Mouse (Mus musculus) neural tube, embryonic 12.5 days (tissue): ENCODE measurements around the gene Gm4922. TPM values are rescaled to one million over a fixed set of nuclear protein-coding genes. Genes with fewer than 3 reads are reported as not detected.

ENCODE experiments used
- ATAC-seq: fragments of 200-750 bp; cut with Nextera tagmentation; 2 replicates; pipeline ENCODE4 v1.8.0; 2017; ENCODE audit warnings: low read depth, mild to moderate bottlenecking, moderate TSS enrichment, moderate library complexity; ENCODE audit not compliant: low FRiP score
- H3K27ac ChIP-seq: fragments of 300-500 bp; sonication (generic); 2 replicates; pipeline ENCODE4 v1.5.1; 2016
- H3K27me3 ChIP-seq: fragments of 300-500 bp; sonication (generic); replicated peaks from 2 replicates; pipeline ENCODE4 v1.6.1; 2016; ENCODE audit warnings: mild to moderate bottlenecking
- H3K36me3 ChIP-seq: fragments of 300-500 bp; sonication (generic); 2 replicates; pipeline ENCODE4 v1.6.1; 2016; ENCODE audit warnings: mild to moderate bottlenecking
- H3K4me1 ChIP-seq: fragments of 300-500 bp; sonication (generic); 2 replicates; pipeline ENCODE4 v1.6.1; 2016
- H3K4me2 ChIP-seq: fragments of 300-500 bp; sonication (generic); replicated peaks from 2 replicates; pipeline ENCODE4 v1.6.1; 2016; ENCODE audit warnings: mild to moderate bottlenecking
- H3K4me3 ChIP-seq: fragments of 300-500 bp; sonication (generic); 2 replicates; pipeline ENCODE4 v1.5.1; 2016
- H3K9ac ChIP-seq: fragments of 300-500 bp; sonication (generic); 2 replicates; pipeline ENCODE4 v1.6.1; 2016; ENCODE audit warnings: mild to moderate bottlenecking
- H3K9me3 ChIP-seq: fragments of 300-500 bp; sonication (generic); 2 replicates; pipeline ENCODE4 v1.6.1; 2016; ENCODE audit warnings: mild to moderate bottlenecking
- WGBS: fragments of 180-500 bp; shearing (Covaris S2); methylation state at CpG from one replicate; pipeline ENCODE4 v1.1.7; 2016; 5-methylcytosine and 5-hydroxymethylcytosine counted together
- polyA plus RNA-seq: library from polyadenylated mRNA; unstranded; fragments of >200 nt; fragmentation: Nextera tagmentation; extraction: Ambion mirVana; gene quantifications from 2 replicates; pipeline ENCODE4 v1.2.1, GENCODE M21; 2016

Gene Gm4922
- 0.09 and 0.19 TPM in 2 replicates for polyA plus RNA-seq

DNA sequence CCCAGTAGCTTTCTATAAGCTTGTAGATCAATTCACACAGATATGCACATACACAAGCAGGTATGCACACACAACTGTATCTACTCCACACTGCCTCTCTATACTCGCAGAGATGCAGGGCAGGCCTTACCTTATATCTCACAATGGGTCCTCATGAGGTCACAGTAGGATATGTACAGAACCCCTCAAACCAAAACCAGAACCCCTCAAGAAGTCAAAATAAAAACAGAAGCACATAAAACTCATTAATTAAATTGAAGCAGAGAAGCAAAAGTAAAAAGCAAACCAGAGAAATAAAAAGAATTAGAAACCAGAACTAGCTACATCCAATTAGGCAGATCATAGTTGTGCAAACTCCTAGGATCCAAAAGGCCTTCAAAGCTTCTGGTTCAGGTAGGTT lies at the start of gene Gm4922:
Gene Gm4922, minus strand, starts transcription at position 101 of the 400 bp plus-strand sequence.
- Histone ChIP-seq H3K27me3 (no peaks in the 10 kb centered on the region), H3K9ac (no peak within 1 kb of the TSS), H3K4me3 (no peak within 1 kb of the TSS), H3K27ac (no peak within 1 kb of the TSS), H3K4me2 (no peak within 1 kb of the TSS), H3K36me3 (no peaks in the 10 kb centered on the region), H3K9me3 (no peaks in the 10 kb centered on the region), H3K4me1 (no peaks in the 10 kb centered on the region)
- 90% methylated on average over 1 of the region's 1 CpGs for WGBS
- ATAC-seq, result no peak

DNA sequence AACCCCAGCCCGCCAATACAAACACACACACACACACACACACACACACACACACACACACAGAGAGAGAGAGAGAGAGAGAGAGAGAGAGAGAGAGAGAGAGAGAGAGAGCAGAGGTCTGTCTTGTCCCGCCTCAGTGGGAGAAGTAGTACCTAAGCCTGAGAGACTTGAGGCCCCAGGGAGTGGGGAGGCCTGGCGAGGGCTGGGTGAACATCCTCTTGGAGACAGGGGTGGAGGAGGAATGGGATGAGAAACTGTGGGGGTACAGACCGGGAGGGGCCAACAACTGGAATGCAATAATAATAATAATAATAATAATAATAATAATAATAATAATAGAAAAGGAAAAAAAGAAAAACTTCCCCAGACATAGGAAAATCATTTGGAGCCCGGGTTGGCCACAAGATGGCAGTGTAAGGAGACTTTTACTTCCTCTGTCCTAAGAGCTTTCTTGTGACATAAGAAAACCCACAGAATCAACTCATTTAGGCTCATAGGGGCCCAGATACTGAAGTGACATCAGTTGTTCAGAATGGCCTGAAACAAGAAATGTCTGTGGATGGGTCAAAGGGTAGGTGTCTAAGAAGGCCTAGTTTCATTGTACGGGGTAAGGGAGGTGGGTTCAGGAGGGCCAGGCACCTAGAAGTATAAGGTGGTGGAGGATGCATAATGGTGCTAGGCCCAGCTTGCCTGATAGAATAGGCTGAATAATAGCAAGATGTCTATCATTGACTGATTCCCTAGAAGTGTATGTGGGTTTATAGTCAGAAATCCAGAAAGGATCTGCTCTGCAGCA lies 49.3 kb upstream of the Gm4922 start:
- Histone ChIP-seq H3K4me1 (no peaks in the 10 kb centered on the region), H3K27ac (no peak overlapping the region), H3K36me3 (no peaks in the 10 kb centered on the region), H3K4me2 (no peak overlapping the region), H3K9ac (no peak overlapping the region), H3K9me3 (no peaks in the 10 kb centered on the region), H3K27me3 (no peaks in the 10 kb centered on the region), H3K4me3 (no peak overlapping the region)
- 46% methylated on average over 5 of the region's 6 CpGs for WGBS
- peak; percentile 41; the same call in 1 of the 2 replicates for ATAC-seq

DNA sequence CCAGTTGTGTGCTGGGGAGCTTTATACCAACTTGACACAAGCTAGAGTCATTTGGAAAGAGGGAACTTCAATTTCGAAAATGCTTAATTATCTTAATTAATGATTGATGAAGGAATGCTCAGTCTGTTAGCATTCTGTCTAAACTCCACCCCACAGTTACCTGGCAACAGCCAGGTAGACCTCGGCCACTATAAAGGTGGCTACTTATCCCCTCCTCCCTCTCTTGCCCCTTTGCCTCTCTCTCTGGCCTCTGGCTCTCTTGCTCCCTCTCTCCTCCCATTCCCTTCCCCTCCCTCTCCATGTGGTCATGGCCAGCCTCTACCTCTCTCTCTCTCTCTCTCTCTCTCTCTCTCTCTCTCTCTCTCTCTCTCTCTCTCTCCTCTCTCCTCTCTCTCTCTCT lies 47.8 kb upstream of the Gm4922 start:
- Histone ChIP-seq H3K27ac (no peak overlapping the region), H3K4me3 (no peak overlapping the region), H3K36me3 (no peaks in the 10 kb centered on the region), H3K27me3 (no peaks in the 10 kb centered on the region), H3K9ac (no peak overlapping the region), H3K9me3 (no peaks in the 10 kb centered on the region), H3K4me1 (no peaks in the 10 kb centered on the region), H3K4me2 (no peak overlapping the region)
- no peak for ATAC-seq
- WGBS, result 47% methylated on average over 2 of the region's 2 CpGs

DNA sequence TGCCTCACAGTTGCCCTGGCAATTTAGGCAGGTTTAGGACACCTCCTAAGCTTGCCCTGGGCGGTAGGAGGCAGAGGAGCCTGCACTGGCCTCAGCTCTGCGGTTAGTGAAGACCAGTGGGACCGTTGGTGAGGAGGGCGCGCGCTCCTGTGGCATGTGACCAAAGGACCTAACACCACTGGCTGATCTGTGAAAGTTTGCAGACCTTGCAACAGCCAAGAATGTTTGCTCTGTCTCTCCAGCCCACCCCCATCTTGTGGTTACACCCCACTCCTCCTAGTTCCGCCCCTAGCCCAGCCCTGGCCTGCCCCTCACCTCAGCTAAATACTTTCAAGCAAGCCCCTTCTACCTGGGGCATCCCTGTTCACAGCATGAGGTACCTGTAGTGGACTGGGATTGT lies 45.2 kb upstream of the Gm4922 start:
- H3K9ac ChIP-seq, result no peak overlapping the region
- 53% methylated on average over 7 of the region's 7 CpGs for WGBS
- H3K4me1 ChIP-seq, result no peaks in the 10 kb centered on the region
- no peaks in the 10 kb centered on the region for H3K27me3 ChIP-seq
- H3K27ac ChIP-seq, result no peak overlapping the region
- no peak overlapping the region for H3K4me3 ChIP-seq
- no peaks in the 10 kb centered on the region for H3K9me3 ChIP-seq
- no peaks in the 10 kb centered on the region for H3K36me3 ChIP-seq
- H3K4me2 ChIP-seq, result no peak overlapping the region
- ATAC-seq, result no peak

DNA sequence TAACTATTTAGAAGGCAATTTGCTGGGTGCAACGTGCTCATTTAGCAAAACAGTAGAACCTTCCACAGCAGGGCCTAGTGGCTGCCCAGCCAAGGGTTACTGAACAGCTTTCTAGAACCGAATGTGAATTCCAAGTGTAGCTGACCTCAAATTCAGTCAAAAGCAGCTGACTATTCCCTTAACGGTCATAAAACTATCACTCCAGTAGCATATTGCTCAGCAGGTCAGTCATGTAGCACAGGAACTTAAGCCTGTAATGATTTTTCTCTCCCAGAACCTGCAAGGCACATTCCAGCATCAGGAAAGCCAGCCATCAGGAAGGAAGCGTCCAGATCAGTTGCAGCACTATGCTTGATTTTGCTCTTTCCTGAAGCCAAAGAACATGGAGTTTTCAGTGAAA lies 43.8 kb upstream of the Gm4922 start:
- no peak for ATAC-seq
- Histone ChIP-seq H3K4me2 (no peak overlapping the region), H3K4me3 (no peak overlapping the region), H3K4me1 (no peaks in the 10 kb centered on the region), H3K9ac (no peak overlapping the region), H3K27ac (no peak overlapping the region), H3K27me3 (no peaks in the 10 kb centered on the region), H3K9me3 (no peaks in the 10 kb centered on the region), H3K36me3 (no peaks in the 10 kb centered on the region)
- WGBS, result 73% methylated on average over 4 of the region's 4 CpGs

DNA sequence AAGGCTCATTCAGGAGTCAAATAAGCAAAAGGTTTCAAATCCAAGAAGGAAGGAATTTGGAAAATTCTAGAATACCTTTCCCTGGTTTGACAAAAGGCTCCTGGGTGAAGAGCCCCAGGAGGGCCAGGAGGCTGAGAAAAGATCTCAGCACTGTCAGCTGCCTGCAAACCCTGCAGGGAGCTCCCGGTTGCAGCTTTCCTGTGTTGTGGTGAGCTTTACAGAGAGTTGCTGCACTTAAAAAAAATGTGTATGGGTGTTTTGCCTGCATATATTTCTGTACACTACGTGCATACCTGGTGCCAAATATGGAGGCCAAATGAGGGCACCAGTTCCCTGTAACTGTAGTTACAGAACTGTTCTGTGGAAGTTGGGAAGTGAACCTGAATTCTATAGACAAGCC lies 41.3 kb upstream of the Gm4922 start:
- Histone ChIP-seq H3K9ac (no peak overlapping the region), H3K27me3 (no peaks in the 10 kb centered on the region), H3K4me2 (no peak overlapping the region), H3K36me3 (no peaks in the 10 kb centered on the region), H3K27ac (no peak overlapping the region), H3K9me3 (no peaks in the 10 kb centered on the region), H3K4me3 (no peak overlapping the region), H3K4me1 (no peaks in the 10 kb centered on the region)
- ATAC-seq, result no peak
- WGBS, result 45% methylated on average over 2 of the region's 2 CpGs

DNA sequence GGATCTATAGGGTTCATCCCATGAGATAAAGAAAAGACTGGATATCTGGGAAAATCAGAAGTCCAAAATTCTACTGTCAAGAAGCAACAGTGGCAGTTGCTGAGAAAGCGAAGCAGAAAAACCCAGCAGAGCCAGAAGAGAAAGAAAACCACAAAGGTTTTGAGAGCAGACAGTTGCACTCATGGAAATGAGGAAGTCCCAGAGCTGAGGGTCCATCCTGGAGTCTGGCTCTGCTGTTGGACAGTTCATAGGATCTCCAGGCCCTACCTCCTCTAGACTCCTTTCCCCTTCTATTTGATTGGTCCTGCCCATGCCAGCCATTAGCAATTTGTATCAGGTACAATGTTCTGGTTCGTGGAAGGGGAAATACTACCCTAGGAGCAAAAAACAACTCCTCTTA lies 39.5 kb upstream of the Gm4922 start:
- 86% methylated on average over 2 of the region's 2 CpGs for WGBS
- Histone ChIP-seq H3K36me3 (no peaks in the 10 kb centered on the region), H3K27ac (no peak overlapping the region), H3K4me1 (no peaks in the 10 kb centered on the region), H3K4me2 (no peak overlapping the region), H3K9ac (no peak overlapping the region), H3K9me3 (no peaks in the 10 kb centered on the region), H3K27me3 (no peaks in the 10 kb centered on the region; the same call in 1 of the 2 replicates), H3K4me3 (no peak overlapping the region)
- ATAC-seq, result no peak

DNA sequence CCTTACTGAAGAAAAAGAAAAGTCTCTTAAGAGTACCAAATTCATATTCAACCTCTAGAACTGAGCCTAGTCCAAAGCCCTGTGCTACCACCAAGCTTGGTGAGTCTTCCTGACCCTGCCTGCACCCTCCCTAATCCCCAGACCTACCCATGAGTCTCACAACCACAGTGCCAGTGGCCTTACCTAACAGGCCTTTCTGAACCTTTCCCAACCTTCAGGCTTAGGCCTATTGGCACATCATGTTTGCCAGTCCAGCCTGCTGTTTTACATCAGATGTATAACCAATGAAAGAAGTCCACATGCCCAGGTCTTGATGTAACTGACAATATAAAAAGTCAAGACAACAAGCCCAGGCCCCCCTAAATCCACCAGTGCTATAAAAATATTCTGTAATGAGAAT lies 38.5 kb upstream of the Gm4922 start:
- no peaks in the 10 kb centered on the region; the same call in 1 of the 2 replicates for H3K27me3 ChIP-seq
- H3K9ac ChIP-seq, result no peak overlapping the region
- no peaks in the 10 kb centered on the region for H3K4me1 ChIP-seq
- H3K4me3 ChIP-seq, result no peak overlapping the region
- ATAC-seq, result no peak
- no peak overlapping the region for H3K4me2 ChIP-seq
- H3K27ac ChIP-seq, result no peak overlapping the region
- no peaks in the 10 kb centered on the region for H3K9me3 ChIP-seq
- no peaks in the 10 kb centered on the region for H3K36me3 ChIP-seq

DNA sequence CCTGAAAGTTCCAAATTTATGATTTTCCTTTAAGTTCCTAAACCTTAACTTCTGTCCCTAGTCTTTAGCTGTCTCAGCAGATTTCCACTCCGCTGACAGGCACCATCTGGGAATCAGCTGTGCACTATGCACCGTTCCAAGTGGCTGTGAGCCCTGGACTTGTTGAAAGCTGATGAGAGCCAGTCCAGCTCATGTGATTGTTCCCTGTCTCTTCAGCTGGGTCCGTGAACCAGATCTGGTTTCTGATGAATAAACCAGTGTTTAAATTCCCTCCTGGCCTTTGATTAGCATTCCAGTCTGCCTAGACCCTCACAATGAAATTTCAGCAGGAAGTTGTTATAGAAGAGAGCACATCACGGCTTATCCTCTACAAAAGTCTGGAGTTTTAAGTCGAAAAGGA lies 30.0 kb upstream of the Gm4922 start:
- Histone ChIP-seq H3K9ac (no peak overlapping the region), H3K4me1 (no peaks in the 10 kb centered on the region), H3K4me2 (no peak overlapping the region), H3K4me3 (no peak overlapping the region), H3K27me3 (no peaks in the 10 kb centered on the region), H3K9me3 (no peaks in the 10 kb centered on the region), H3K27ac (no peak overlapping the region), H3K36me3 (no peaks in the 10 kb centered on the region)
- ATAC-seq, result no peak
- WGBS, result 58% methylated on average over 5 of the region's 5 CpGs

DNA sequence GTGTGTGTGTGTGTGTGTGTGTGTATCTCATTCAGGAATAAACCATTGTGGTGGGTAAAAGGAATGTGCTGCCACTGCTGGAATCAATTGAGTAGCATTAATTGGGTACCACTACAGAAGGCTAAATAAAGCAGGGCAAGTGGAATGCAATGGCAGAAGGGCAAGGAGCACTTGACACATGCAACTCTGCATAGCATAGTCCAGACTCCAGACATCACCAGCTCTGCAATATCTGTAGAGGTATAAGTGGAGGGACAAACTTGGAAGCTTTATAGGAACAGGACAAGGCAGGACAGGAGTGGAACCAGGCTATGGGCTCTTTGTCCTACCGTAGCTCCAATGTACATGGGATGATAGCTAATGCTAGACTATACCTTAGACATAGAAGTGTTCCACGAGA lies 25.2 kb upstream of the Gm4922 start:
- H3K4me3 ChIP-seq, result no peak overlapping the region
- no peak for ATAC-seq
- no peaks in the 10 kb centered on the region for H3K36me3 ChIP-seq
- WGBS, result 91% methylated on average over 2 of the region's 2 CpGs
- no peak overlapping the region for H3K4me2 ChIP-seq
- H3K27ac ChIP-seq, result no peak overlapping the region
- no peaks in the 10 kb centered on the region for H3K27me3 ChIP-seq
- H3K4me1 ChIP-seq, result no peaks in the 10 kb centered on the region
- H3K9ac ChIP-seq, result no peak overlapping the region
- H3K9me3 ChIP-seq, result no peaks in the 10 kb centered on the region

DNA sequence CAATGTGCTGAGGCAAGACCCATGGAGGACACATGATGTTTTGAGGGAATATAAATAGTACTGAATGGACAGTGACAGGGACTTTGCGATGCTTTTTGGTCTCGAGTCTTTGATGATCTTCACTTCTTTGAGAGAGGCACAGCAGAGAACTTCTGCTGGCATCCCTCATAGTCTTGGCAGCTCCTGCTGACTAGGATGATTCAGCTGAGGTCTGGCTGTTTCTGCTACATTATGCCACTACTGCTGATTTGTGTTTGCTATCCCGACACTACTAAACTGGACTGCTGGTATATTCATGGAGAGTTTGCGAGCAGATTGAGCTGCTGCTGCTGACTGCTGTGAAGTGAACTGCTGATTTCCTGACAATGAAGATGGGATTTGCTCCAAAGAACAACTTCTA lies 3.5 kb upstream of the Gm4922 start:
- Histone ChIP-seq H3K4me3 (no peak overlapping the region), H3K9ac (no peak overlapping the region), H3K4me2 (no peak overlapping the region), H3K36me3 (no peaks in the 10 kb centered on the region), H3K4me1 (no peaks in the 10 kb centered on the region), H3K9me3 (no peaks in the 10 kb centered on the region), H3K27ac (no peak overlapping the region), H3K27me3 (no peaks in the 10 kb centered on the region)
- WGBS, result 86% methylated on average over 4 of the region's 4 CpGs
- no peak for ATAC-seq

DNA sequence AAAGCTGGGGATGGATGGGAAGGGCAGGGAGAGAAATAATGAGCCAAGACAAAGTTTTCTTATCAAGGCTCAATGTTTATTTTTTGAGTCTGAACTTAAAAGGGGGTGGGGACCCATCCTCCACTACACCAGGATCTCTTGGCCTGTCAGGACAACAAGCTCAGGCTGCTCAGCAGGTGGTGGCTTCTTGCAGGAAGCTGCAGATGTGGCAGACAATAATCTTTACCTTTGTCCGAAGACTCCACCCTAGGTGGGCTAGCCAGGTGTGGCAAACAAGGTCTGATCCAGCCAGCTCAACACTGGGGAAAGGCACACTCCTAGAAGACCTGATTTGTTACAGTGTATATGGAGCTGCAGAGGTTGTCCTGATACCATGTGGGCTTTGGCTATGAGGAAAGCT lies 2.0 kb upstream of the Gm4922 start:
- Histone ChIP-seq H3K4me1 (no peaks in the 10 kb centered on the region), H3K9ac (no peak overlapping the region), H3K27ac (no peak overlapping the region), H3K36me3 (no peaks in the 10 kb centered on the region), H3K9me3 (no peaks in the 10 kb centered on the region), H3K4me2 (no peak overlapping the region), H3K4me3 (no peak overlapping the region), H3K27me3 (no peaks in the 10 kb centered on the region)
- ATAC-seq, result no peak
- WGBS, result 77% methylated on average over 1 of the region's 1 CpGs

DNA sequence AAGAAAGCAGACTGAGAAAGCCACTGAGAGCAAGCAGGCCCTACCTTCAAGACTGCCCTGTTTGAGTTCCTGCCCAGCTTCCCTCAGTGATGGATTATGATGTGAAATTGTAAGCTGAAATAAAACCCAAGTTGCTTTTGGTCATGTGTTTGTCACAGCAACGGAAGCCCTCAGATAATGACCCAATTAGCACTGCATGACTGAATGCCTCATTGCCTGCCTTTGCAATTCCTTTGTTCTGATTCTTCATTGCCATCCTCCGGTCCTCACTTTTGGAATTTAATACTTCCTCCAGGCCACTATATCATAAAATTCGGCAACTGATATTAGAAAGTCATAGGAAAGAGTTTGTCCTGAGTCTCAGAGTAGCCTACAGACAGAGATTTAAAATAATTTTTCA lies 9.0 kb downstream of the Gm4922 start:
- Histone ChIP-seq H3K27ac (no peak overlapping the region), H3K4me2 (no peak overlapping the region), H3K36me3 (no peaks in the 10 kb centered on the region), H3K9ac (no peak overlapping the region), H3K4me1 (no peaks in the 10 kb centered on the region), H3K4me3 (no peak overlapping the region), H3K27me3 (no peaks in the 10 kb centered on the region), H3K9me3 (no peaks in the 10 kb centered on the region)
- 28% methylated on average over 3 of the region's 3 CpGs for WGBS
- ATAC-seq, result no peak
